Mouse (Mus musculus): ENCODE measurements at regions not wholly inside any gene's neighbourhood (a gene's known extent, or its start where the extent isn't known, plus 50 kb on each side); places are given as distances from the start of the nearest gene placed in this dataset.
"Not testable (repeated sequence)": the region's sequence is repeated elsewhere in the genome, so short reads cannot be mapped to it uniquely, and the experiment has no call there.

DNA sequence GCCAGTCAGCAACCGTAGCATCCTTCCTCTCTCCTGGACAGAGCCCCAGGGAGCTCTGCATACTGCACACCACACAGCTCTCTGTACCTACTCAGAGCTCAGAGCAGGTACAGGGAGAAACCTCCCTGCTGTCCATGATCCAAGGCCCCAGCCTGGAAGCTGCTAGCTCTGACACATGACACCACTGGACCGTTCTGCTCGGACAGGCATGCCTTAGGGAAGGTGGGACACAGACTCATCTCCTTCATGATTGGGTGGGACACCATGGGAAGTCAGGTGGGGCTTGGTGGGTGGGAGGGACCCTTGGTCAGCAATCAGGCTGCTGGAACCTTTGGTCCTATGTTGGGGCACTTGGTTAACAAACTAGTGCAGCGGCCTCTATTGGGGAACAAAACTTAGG is 124.7 kb upstream of the Rybp start:
- in situ Hi-C loops (cut with MboI; ENCODE audit: low pct_unique_long_range_greater_than_20kb), result no loop called here
- ATAC-seq, result no peak
- POLR2A ChIA-PET, result no interaction called here
- no peak for TF ChIP-seq CTCF (IDR thresholded peaks at IDR 0.05)
- no peaks in the 10 kb centered on the region for H3K27me3 ChIP-seq
- no peak for DNase-seq (ENCODE audit: low read depth, low spot score)
- CTCF ChIA-PET, result interaction anchor here (1.3 kb wide), 1 partner anchor 28 kb away, joined by 4 read pairs; no protein-coding TSS in a partner anchor

DNA sequence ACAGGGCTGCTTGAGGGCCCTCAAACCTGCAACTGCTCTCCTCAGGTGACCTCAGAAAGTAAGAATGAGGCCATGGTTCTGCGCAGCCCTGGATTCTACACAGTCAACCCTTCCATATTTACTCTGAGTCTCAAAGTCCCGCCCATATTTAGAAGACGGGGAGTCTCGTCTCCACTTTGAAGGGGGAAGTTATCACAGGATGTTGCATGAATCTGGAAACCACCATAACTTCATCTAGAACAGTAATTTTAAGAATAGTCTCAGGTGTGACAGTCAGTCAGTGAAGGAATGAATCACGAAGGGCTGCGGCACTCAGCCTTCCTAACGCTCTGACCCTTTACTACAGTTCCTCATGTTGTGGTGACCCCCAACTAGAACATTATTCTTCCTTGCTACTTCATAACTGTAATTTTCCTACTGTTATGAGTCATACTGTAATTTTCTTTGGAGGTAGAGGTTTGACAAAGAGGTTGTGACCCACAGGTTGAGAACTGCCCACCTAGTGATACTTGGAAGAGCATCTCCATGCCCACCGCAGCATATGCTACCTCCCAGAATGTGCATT is 122.9 kb upstream of the Rybp start:
- POLR2A ChIA-PET, result no interaction called here
- TF ChIP-seq CTCF (IDR thresholded peaks at IDR 0.05), result no peak
- DNase-seq (ENCODE audit: low read depth, low spot score) (no peak), ATAC-seq (no peak)
- H3K27me3 ChIP-seq, result peaks cover 2% of the 10 kb centered on the region
- CTCF ChIA-PET, result no interaction called here
- in situ Hi-C loops (cut with MboI; ENCODE audit: low pct_unique_long_range_greater_than_20kb), result no loop called here

DNA sequence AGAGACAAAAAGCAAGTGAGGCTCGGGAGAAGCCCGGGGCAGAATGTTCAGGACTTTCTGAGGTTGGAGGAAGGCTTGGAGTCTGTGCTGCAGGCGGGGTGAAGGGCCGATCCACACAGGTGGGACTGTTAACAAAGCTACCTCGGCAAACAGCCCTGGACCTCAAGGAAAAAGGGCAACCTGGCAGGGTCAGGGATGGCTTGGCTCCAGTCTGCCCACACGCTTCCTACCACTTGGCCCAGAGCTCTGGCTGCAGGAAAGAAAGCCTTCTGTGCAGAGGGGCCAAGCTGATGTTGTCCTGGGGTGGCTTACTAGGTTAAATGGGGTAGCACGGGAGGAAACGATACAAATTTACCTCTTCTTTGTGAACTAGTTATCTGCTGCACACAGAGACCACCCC is 121.5 kb upstream of the Rybp start:
- ChIA-PET CTCF (no interaction called here), POLR2A (no interaction called here)
- peaks cover 7% of the 10 kb centered on the region for H3K27me3 ChIP-seq
- TF ChIP-seq CTCF (IDR thresholded peaks at IDR 0.05), result no peak
- ATAC-seq (no peak), DNase-seq (ENCODE audit: low read depth, low spot score) (no peak)
- in situ Hi-C loops (cut with MboI; ENCODE audit: low pct_unique_long_range_greater_than_20kb), result no loop called here

DNA sequence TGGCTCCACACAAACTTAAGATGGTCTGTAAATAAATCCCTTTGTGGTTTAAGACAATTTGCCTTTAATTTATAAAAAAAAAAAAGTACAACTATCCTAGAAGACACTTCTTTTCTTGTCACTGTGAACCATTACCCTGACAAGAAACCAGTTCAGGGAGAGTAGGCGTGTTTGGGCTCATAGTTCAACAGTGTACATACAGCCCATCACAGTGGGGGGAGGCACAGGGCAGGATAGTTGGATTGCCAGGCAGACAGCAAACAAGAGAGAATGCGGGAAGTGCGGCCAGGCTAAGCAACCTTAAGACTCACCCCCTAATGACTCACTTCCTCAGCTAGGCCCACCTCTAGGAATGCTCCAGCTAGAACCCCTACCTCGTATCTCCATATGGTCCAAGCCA is 119.2 kb upstream of the Rybp start:
- no peak for TF ChIP-seq CTCF (IDR thresholded peaks at IDR 0.05)
- ChIA-PET CTCF (no interaction called here), POLR2A (no interaction called here)
- in situ Hi-C loops (cut with MboI; ENCODE audit: low pct_unique_long_range_greater_than_20kb), result no loop called here
- DNase-seq (ENCODE audit: low read depth, low spot score) (no peak), ATAC-seq (no peak)
- H3K27me3 ChIP-seq, result peaks cover 7% of the 10 kb centered on the region

DNA sequence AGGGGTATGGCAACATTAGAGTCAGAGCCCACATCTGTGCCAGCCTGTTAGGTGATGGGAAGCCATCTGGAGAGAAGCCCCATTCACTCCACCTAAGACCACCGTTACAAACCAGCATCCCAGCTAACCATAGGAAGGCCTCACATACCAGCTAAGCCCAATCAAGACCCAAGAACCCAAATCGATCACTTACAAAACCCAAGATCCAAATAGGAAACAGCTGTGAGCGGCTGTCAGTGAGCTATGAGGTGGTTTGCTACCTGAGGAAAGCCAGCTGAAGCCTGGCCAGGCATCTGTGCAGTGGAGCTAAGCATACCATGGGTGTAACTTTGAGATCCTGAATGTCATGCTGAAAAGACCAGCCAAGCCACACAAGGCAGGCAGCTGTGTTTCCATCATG is 116.9 kb upstream of the Rybp start:
- H3K27me3 ChIP-seq, result peaks cover 7% of the 10 kb centered on the region
- in situ Hi-C loops (cut with MboI; ENCODE audit: low pct_unique_long_range_greater_than_20kb), result no loop called here
- TF ChIP-seq CTCF (IDR thresholded peaks at IDR 0.05), result no peak
- ATAC-seq (no peak), DNase-seq (ENCODE audit: low read depth, low spot score) (no peak)
- ChIA-PET POLR2A (no interaction called here), CTCF (interaction anchor here (1.0 kb wide), 1 partner anchor 11 kb away, joined by 3 read pairs; no protein-coding TSS in a partner anchor)

DNA sequence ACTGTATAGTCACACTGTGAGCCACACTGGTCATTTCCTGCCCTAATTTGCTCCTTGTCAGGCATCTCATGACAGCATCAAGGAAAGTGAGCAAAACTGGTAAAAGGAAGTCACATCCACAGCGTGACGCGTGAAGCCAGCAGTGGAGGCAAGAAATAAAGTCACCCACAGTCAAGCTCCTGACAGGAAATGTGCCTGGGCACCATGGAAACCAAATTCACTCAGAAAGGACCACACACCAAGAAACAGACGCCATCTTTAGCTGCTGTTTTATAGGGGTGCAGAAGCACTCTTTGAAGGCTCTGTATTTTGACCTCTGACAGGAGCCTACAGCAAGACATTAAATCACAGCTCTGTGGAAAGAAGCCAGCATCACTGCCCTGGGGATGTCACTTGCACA is 115.4 kb upstream of the Rybp start:
- ChIA-PET POLR2A (interaction anchor here (0.5 to 1.0 kb wide), 3 partner anchors 9 to 1041 kb away, joined by 3 to 4 read pairs (median 4); no protein-coding TSS in a partner anchor), CTCF (no interaction called here)
- ATAC-seq (no peak), DNase-seq (ENCODE audit: low read depth, low spot score) (no peak)
- no peak for TF ChIP-seq CTCF (IDR thresholded peaks at IDR 0.05)
- H3K27me3 ChIP-seq, result peaks cover 7% of the 10 kb centered on the region
- in situ Hi-C loops (cut with MboI; ENCODE audit: low pct_unique_long_range_greater_than_20kb), result no loop called here

DNA sequence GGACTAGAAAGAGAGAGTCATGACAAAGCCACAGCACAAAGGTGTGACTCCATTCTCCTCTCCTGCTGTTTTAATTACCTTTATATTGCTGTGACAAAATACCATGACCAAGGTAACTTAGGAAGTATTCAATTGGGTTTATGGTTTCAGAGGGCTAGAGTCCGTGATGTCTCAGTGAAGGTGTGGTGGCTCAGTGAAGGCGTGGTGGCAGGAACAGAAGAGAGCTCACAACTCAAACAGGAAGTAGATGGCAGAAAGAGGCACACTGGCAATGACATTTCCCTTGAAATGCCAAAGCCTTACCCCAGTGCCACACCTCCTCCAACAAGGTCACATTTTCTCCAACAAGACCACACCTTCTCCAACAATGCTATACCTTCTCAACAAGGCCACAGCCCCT is 114.4 kb upstream of the Rybp start:
- no peak for TF ChIP-seq CTCF (IDR thresholded peaks at IDR 0.05)
- DNase-seq (ENCODE audit: low read depth, low spot score) (no peak), ATAC-seq (no peak)
- CTCF ChIA-PET, result no interaction called here
- in situ Hi-C loops (cut with MboI; ENCODE audit: low pct_unique_long_range_greater_than_20kb), result no loop called here
- POLR2A ChIA-PET, result interaction anchor here (1.0 kb wide), 1 partner anchor 8 kb away, joined by 3 read pairs; no protein-coding TSS in a partner anchor
- peaks cover 7% of the 10 kb centered on the region for H3K27me3 ChIP-seq

DNA sequence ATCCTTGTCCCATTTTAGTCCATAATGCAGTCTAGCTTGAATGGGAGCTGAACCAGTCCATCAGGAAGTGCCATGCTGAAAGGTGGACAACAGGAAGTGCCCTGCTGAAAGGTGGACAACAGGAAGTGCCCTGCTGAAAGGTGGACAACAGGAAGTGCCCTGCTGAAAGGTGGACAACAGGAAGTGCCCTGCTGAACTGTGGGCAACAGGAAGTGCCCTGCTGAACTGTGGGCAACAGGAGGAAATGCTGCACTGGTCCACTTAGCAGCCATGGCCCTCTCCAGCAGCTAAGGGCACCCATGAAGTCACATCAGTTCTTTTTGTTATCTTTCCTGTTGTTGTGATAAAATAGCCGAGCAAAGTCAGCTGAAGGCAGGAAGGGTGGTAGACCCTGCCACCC is 112.1 kb upstream of the Rybp start:
- H3K27me3 ChIP-seq; POLR2A ChIA-PET; DNase-seq (ENCODE audit: low read depth, low spot score); in situ Hi-C loops (cut with MboI; ENCODE audit: low pct_unique_long_range_greater_than_20kb); ATAC-seq: not testable (repeated sequence)
- CTCF ChIA-PET, result interaction anchor here (1.0 kb wide), 1 partner anchor 14 kb away, joined by 3 read pairs; no protein-coding TSS in a partner anchor

DNA sequence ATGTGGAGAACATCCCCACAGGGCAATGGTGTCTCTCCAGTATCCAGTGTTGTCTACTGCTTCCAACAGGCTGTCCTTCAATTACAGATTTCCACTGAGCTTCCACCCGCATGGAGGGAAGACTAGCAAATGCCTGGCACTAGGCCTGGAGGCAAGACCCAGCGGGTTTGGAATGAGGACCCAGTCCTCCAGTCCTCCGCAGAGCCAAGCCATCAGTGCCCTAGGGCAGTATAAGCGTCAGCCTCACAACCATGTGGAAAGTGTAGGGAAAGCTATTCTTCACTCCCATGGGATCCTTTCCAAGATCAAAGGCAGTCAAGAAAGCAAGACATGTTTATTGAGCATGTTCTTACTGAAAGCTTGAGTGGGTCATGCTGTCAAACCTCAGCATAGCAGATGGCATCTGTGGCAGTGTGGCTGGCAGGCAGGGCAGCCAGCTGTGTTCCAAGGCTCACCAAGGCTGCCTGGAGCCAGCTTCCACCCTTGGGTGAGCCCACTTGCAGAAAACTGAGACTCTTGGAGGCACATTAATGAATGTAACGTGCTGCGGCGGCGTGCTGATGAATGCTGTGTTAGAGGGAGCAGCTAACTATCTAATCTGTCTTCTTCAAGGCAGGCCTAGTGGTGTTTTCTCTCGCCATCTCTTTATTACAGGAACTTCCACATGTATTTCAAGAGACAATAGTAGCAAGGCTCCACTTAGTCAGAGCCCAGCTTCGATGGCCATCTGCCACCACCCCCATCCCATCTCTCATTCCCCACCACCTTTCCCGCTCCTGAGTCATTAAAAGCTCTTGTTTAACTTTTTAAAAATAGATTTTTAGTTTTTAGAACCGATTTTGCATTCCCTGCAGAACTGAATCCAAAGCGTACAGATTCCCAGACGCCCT is 109.3 kb upstream of the Rybp start:
- in situ Hi-C loops (cut with MboI; ENCODE audit: low pct_unique_long_range_greater_than_20kb), result no loop called here
- no peak for ATAC-seq

DNA sequence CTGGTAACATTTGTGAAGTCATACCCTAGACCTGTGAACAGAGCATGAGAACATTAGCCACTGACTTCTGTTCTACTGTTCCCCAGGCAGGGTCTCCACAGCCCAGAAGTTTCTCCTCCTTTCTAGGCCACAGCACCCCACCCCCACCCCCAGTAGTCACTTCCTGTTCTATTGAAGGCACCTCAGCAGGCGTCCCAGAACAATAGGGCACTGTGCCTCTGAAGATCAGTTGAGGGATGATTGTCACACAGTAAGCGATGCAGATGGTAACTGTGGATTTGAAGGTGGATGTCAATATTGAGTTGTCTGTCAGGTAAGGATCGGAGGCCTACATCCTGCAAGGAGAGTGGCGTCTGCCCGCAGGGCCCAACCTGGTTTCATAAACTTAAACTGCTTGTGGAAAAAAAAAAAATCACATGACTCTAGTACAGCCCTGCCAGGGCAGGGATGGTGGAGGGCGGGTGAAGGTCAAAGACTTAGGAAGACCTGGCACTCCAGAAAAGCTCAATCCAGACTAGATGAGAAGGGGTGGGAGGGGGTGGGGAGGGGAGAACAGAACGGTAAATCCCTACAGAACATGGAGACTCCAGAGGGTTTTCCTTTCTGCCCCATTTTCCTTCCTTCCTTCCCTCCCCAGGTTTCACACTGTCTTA is 103.1 kb upstream of the Rybp start:
- DNase-seq (ENCODE audit: low read depth, low spot score) (no peak), ATAC-seq (no peak)
- CTCF ChIA-PET, result no interaction called here
- POLR2A ChIA-PET, result interaction anchor here (0.5 kb wide), 1 partner anchor 63 kb away, joined by 9 read pairs; no protein-coding TSS in a partner anchor
- peaks cover 17% of the 10 kb centered on the region for H3K27me3 ChIP-seq
- in situ Hi-C loops (cut with MboI; ENCODE audit: low pct_unique_long_range_greater_than_20kb), result no loop called here
- TF ChIP-seq CTCF (IDR thresholded peaks at IDR 0.05), result no peak

More for the DNA sequence above, 109.3 kb upstream of the Rybp start:
- TF ChIP-seq CTCF (IDR thresholded peaks at IDR 0.05), result no peak
- CTCF ChIA-PET, result interaction anchor here (0.7 kb wide), 1 partner anchor 78 kb away, joined by 3 read pairs; no protein-coding TSS in a partner anchor
- POLR2A ChIA-PET, result no interaction called here
- H3K27me3 ChIP-seq, result no peaks in the 10 kb centered on the region
- DNase-seq (ENCODE audit: low read depth, low spot score), result no peak

DNA sequence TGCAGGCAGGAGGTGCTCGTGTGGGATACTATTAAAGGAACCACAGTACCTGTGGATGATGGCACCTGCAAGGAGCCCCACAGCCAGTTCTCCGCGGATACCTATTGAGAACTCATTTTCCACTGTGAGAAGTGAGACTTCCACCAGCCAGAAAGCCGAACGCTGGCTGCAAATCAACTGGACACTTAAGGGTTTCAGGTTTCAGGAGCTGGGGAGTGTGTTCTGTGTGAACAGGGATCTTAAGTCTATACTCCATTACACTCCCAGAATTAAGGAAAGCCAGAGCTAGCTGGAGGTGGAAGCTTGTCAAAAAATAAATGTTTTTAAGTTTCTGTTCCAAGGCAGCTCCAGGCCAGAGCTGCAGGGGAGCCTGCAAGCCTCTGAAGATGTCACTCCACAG is 99.8 kb upstream of the Rybp start:
- TF ChIP-seq CTCF (IDR thresholded peaks at IDR 0.05), result no peak
- POLR2A ChIA-PET, result no interaction called here
- H3K27me3 ChIP-seq, result peaks cover 17% of the 10 kb centered on the region
- in situ Hi-C loops (cut with MboI; ENCODE audit: low pct_unique_long_range_greater_than_20kb), result no loop called here
- CTCF ChIA-PET, result interaction anchor here (0.8 kb wide), 1 partner anchor 26 kb away, joined by 3 read pairs; no protein-coding TSS in a partner anchor
- no peak for ATAC-seq
- no peak for DNase-seq (ENCODE audit: low read depth, low spot score)
